Mouse (Mus musculus): ENCODE results near the gene Zfp106. TPM values are rescaled to one million over a fixed set of nuclear protein-coding genes. Genes with fewer than 3 reads are reported as not detected.
"Not testable (repeated sequence)": the region's sequence is repeated elsewhere in the genome, so short reads cannot be mapped to it uniquely, and the experiment has no call there.

Zfp106 gene
- polyA plus RNA-seq, 1 experiment = 287 TPM

DNA sequence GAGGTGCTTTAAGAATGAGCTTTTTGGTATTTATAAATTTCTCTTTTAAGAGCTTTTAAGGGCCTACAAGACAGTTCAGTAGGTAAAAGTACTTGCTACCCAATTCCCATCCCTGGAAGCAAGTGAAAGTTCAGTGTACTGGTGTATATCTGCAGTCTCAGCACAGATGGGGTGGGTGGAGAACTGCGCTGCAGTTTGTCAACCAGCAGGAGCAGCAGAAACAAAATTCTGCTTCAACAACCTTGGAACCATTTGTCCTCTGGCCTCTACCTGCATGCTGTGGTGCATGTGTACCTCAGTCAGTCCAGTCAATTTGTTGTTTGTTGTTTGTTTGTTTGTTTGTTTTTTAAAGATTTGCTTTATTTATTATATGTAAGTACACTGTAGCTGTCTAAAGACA is 28.6 kb upstream of the Zfp106 start:
- peaks cover 8% of the 10 kb centered on the region for H3K36me3 ChIP-seq (ENCODE audit: control insufficient read depth, insufficient read depth, low read length, poor library complexity, severe bottlenecking)
- no peak overlapping the region for H3K4me3 ChIP-seq (ENCODE audit: low read depth, low read length)
- TF ChIP-seq CTCF (IDR thresholded peaks at IDR 0.05; ENCODE audit: low read depth, low read length) (no peak), POLR2A (IDR thresholded peaks at IDR 0.05; ENCODE audit: insufficient read depth, low read length) (no peak), EP300 (IDR thresholded peaks at IDR 0.05; ENCODE audit: insufficient read depth, low read depth, low read length) (no peak)
- H3K27me3 ChIP-seq (ENCODE audit: control insufficient read depth, insufficient read depth, low read length, poor library complexity, severe bottlenecking) = no peaks in the 10 kb centered on the region
- no peak overlapping the region for H3K9ac ChIP-seq (ENCODE audit: low read depth, poor library complexity, severe bottlenecking)
- H3K27ac ChIP-seq (ENCODE audit: insufficient read depth, low read length) = no peak overlapping the region
- H3K4me1 ChIP-seq (ENCODE audit: control insufficient read depth, insufficient read depth, low read length) = no peaks in the 10 kb centered on the region
- no peaks in the 10 kb centered on the region for H3K9me3 ChIP-seq (replicated peaks; ENCODE audit: control insufficient read depth, insufficient read depth, low read length, poor library complexity, severe bottlenecking)

DNA sequence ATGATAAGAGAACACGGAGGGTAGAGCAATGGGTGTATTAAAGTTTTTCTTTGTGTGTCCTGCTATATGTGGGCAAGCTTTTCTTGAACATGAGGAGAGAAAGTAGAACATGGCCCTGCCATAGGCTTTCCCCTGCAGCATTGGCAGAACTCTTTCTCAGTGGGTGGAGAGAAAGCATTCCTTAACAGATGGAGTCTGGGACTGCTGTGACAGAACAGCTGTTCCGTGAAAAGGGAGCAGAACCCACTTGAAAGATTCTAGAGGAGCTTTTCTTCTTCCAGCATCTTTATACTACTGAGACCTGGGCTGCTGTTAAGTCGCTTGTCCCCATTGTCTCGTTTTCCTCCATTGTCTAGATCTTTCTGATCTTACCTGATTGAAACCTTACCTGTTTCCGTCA is 26.1 kb upstream of the Zfp106 start:
- H3K4me3 ChIP-seq (ENCODE audit: low read depth, low read length) = no peak overlapping the region
- H3K36me3 ChIP-seq (ENCODE audit: control insufficient read depth, insufficient read depth, low read length, poor library complexity, severe bottlenecking) = peaks cover 6% of the 10 kb centered on the region; the same call in 1 of the 2 replicates
- no peaks in the 10 kb centered on the region for H3K27me3 ChIP-seq (ENCODE audit: control insufficient read depth, insufficient read depth, low read length, poor library complexity, severe bottlenecking)
- no peaks in the 10 kb centered on the region for H3K9me3 ChIP-seq (replicated peaks; ENCODE audit: control insufficient read depth, insufficient read depth, low read length, poor library complexity, severe bottlenecking)
- H3K4me1 ChIP-seq (ENCODE audit: control insufficient read depth, insufficient read depth, low read length) = no peaks in the 10 kb centered on the region
- H3K9ac ChIP-seq (ENCODE audit: low read depth, poor library complexity, severe bottlenecking) = no peak overlapping the region
- H3K27ac ChIP-seq (ENCODE audit: insufficient read depth, low read length) = no peak overlapping the region
- no peak for TF ChIP-seq EP300 (IDR thresholded peaks at IDR 0.05; ENCODE audit: insufficient read depth, low read depth, low read length)

DNA sequence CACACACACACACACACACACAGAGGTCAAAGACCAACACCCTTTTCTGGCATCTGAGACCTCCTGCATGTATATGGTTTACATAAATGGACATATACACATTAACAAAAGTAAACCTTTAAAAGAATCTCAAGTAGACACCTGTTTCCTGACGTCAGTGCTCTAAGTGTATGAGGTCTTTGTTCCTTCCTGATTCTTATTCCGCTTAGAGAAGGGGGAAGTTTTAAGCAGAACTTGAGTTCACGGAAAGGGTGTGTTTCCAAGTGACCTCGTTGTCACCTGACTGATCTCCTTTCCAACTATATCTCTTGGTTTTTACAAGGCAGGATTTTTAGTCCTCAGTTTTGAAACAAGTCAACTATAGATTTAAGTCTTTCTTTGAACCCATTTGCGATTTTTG is 14.6 kb upstream of the Zfp106 start:
- no peaks in the 10 kb centered on the region for H3K4me1 ChIP-seq (ENCODE audit: control insufficient read depth, insufficient read depth, low read length)

DNA sequence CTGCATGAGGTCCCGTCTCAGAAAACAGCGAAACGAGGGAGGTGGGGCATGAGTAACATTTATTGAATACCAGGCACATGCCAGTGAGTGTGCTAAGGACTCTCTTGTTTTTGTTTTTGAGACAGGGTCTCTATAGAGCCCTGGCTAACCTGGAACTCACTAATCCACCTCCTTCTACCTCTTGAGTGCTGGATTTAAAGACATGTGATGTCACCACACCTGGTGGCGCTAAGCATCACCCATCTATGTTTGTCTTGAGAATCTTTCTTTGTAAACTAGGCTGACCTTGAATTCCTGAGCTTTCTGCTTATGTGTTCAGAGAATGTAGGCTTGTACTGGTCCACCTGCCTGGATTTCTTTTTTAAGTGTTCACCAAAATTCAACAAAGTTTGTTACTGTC is 14.2 kb upstream of the Zfp106 start:
- Histone ChIP-seq H3K36me3 (ENCODE audit: control insufficient read depth, insufficient read depth, low read length, poor library complexity, severe bottlenecking) (no peaks in the 10 kb centered on the region), H3K27me3 (ENCODE audit: control insufficient read depth, insufficient read depth, low read length, poor library complexity, severe bottlenecking) (no peaks in the 10 kb centered on the region), H3K9ac (ENCODE audit: low read depth, poor library complexity, severe bottlenecking) (no peak overlapping the region), H3K27ac (ENCODE audit: insufficient read depth, low read length) (no peak overlapping the region), H3K9me3 (replicated peaks; ENCODE audit: control insufficient read depth, insufficient read depth, low read length, poor library complexity, severe bottlenecking) (no peaks in the 10 kb centered on the region), H3K4me1 (ENCODE audit: control insufficient read depth, insufficient read depth, low read length) (no peaks in the 10 kb centered on the region), H3K4me3 (ENCODE audit: low read depth, low read length) (no peak overlapping the region)
- TF ChIP-seq POLR2A (IDR thresholded peaks at IDR 0.05; ENCODE audit: insufficient read depth, low read length) (no peak), EP300 (IDR thresholded peaks at IDR 0.05; ENCODE audit: insufficient read depth, low read depth, low read length) (no peak), CTCF (IDR thresholded peaks at IDR 0.05; ENCODE audit: low read depth, low read length) (no peak)

More for the DNA sequence above, 14.6 kb upstream of the Zfp106 start:
- no peak overlapping the region for H3K9ac ChIP-seq (ENCODE audit: low read depth, poor library complexity, severe bottlenecking)
- no peaks in the 10 kb centered on the region for H3K9me3 ChIP-seq (replicated peaks; ENCODE audit: control insufficient read depth, insufficient read depth, low read length, poor library complexity, severe bottlenecking)
- TF ChIP-seq CTCF (IDR thresholded peaks at IDR 0.05; ENCODE audit: low read depth, low read length) (no peak), EP300 (IDR thresholded peaks at IDR 0.05; ENCODE audit: insufficient read depth, low read depth, low read length) (no peak), POLR2A (IDR thresholded peaks at IDR 0.05; ENCODE audit: insufficient read depth, low read length) (no peak)
- H3K4me3 ChIP-seq (ENCODE audit: low read depth, low read length) = no peak overlapping the region
- H3K36me3 ChIP-seq (ENCODE audit: control insufficient read depth, insufficient read depth, low read length, poor library complexity, severe bottlenecking) = no peaks in the 10 kb centered on the region
- no peaks in the 10 kb centered on the region for H3K27me3 ChIP-seq (ENCODE audit: control insufficient read depth, insufficient read depth, low read length, poor library complexity, severe bottlenecking)
- no peak overlapping the region for H3K27ac ChIP-seq (ENCODE audit: insufficient read depth, low read length)

DNA sequence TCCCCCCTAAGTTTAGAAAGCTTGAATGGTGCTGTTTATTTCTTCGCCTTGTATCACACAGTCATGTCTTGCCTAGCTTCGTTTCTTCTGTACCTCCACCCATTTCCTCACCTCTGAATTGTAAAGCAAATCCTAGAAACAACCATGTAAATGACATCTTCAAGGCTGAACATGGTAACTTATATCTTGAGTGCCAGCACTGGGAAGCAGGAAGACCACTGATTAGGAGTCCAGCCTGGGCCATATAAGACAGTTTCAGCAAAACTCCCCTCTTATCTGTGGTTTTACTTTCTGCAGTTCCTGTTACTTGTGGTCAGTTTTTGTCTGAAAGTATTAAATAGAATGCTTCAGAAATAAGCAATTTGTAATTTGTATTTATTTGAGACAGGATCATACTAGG is 12.3 kb upstream of the Zfp106 start:
- no peaks in the 10 kb centered on the region for H3K4me1 ChIP-seq (ENCODE audit: control insufficient read depth, insufficient read depth, low read length)
- no peak overlapping the region for H3K9ac ChIP-seq (ENCODE audit: low read depth, poor library complexity, severe bottlenecking)
- no peaks in the 10 kb centered on the region for H3K27me3 ChIP-seq (ENCODE audit: control insufficient read depth, insufficient read depth, low read length, poor library complexity, severe bottlenecking)
- no peak overlapping the region for H3K4me3 ChIP-seq (ENCODE audit: low read depth, low read length)
- TF ChIP-seq POLR2A (IDR thresholded peaks at IDR 0.05; ENCODE audit: insufficient read depth, low read length) (no peak), CTCF (IDR thresholded peaks at IDR 0.05; ENCODE audit: low read depth, low read length) (no peak), EP300 (IDR thresholded peaks at IDR 0.05; ENCODE audit: insufficient read depth, low read depth, low read length) (no peak)
- H3K27ac ChIP-seq (ENCODE audit: insufficient read depth, low read length) = no peak overlapping the region
- no peaks in the 10 kb centered on the region for H3K9me3 ChIP-seq (replicated peaks; ENCODE audit: control insufficient read depth, insufficient read depth, low read length, poor library complexity, severe bottlenecking)
- H3K36me3 ChIP-seq (ENCODE audit: control insufficient read depth, insufficient read depth, low read length, poor library complexity, severe bottlenecking) = no peaks in the 10 kb centered on the region

DNA sequence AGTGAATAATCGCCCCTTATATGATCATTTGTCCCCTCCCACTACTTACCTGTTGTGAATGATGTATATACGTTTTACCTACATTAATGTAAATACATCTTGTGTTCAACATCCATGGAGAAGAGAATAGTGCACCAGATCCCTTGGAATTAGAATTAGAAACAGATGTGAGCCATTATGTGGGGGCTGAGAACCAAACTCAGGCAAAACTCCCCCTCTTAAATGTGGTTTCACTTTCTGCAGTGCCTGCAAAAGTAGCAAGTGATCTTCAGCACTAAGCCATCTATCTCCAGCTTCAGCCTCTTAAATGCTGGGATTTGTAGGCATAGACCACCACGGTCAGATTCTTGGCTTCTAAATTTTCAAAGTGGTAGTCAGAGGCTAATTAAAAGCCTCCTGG is 11.5 kb upstream of the Zfp106 start:
- H3K27me3 ChIP-seq (ENCODE audit: control insufficient read depth, insufficient read depth, low read length, poor library complexity, severe bottlenecking) = no peaks in the 10 kb centered on the region
- TF ChIP-seq CTCF (IDR thresholded peaks at IDR 0.05; ENCODE audit: low read depth, low read length) = no peak
- TF ChIP-seq POLR2A (IDR thresholded peaks at IDR 0.05; ENCODE audit: insufficient read depth, low read length) = no peak
- no peak for TF ChIP-seq EP300 (IDR thresholded peaks at IDR 0.05; ENCODE audit: insufficient read depth, low read depth, low read length)
- no peaks in the 10 kb centered on the region for H3K9me3 ChIP-seq (replicated peaks; ENCODE audit: control insufficient read depth, insufficient read depth, low read length, poor library complexity, severe bottlenecking)
- no peaks in the 10 kb centered on the region for H3K4me1 ChIP-seq (ENCODE audit: control insufficient read depth, insufficient read depth, low read length)
- H3K36me3 ChIP-seq (ENCODE audit: control insufficient read depth, insufficient read depth, low read length, poor library complexity, severe bottlenecking) = no peaks in the 10 kb centered on the region; the same call in 1 of the 2 replicates
- H3K4me3 ChIP-seq (ENCODE audit: low read depth, low read length) = no peak overlapping the region
- H3K27ac ChIP-seq (ENCODE audit: insufficient read depth, low read length) = no peak overlapping the region
- no peak overlapping the region for H3K9ac ChIP-seq (ENCODE audit: low read depth, poor library complexity, severe bottlenecking)

DNA sequence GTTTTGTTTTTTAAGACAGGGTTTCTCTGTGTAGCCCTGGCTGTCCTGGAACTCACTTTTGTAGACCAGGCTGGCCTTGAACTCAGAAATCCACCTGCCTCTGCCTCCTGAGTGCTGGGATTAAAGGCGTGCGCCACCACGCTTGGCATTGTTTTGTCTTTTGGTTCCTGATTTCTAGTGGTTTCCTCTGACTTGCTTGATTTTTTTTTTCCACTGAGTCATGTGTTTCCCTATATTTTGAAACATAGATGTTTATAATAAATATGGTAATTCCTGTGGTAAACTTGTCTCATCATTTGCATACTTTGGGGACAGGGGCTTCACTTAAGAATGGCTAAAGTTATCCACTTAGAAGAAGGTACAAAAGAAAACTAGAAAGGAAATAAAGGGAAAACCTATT is 8.5 kb upstream of the Zfp106 start:
- not testable (repeated sequence) for H3K27ac ChIP-seq (ENCODE audit: insufficient read depth, low read length); H3K4me3 ChIP-seq (ENCODE audit: low read depth, low read length); H3K9ac ChIP-seq (ENCODE audit: low read depth, poor library complexity, severe bottlenecking); H3K36me3 ChIP-seq (ENCODE audit: control insufficient read depth, insufficient read depth, low read length, poor library complexity, severe bottlenecking); H3K27me3 ChIP-seq (ENCODE audit: control insufficient read depth, insufficient read depth, low read length, poor library complexity, severe bottlenecking); H3K4me1 ChIP-seq (ENCODE audit: control insufficient read depth, insufficient read depth, low read length); H3K9me3 ChIP-seq (replicated peaks; ENCODE audit: control insufficient read depth, insufficient read depth, low read length, poor library complexity, severe bottlenecking)
